Mouse (Mus musculus): Measurements from ENCODE around the gene Eml1.

The Eml1 gene

DNA sequence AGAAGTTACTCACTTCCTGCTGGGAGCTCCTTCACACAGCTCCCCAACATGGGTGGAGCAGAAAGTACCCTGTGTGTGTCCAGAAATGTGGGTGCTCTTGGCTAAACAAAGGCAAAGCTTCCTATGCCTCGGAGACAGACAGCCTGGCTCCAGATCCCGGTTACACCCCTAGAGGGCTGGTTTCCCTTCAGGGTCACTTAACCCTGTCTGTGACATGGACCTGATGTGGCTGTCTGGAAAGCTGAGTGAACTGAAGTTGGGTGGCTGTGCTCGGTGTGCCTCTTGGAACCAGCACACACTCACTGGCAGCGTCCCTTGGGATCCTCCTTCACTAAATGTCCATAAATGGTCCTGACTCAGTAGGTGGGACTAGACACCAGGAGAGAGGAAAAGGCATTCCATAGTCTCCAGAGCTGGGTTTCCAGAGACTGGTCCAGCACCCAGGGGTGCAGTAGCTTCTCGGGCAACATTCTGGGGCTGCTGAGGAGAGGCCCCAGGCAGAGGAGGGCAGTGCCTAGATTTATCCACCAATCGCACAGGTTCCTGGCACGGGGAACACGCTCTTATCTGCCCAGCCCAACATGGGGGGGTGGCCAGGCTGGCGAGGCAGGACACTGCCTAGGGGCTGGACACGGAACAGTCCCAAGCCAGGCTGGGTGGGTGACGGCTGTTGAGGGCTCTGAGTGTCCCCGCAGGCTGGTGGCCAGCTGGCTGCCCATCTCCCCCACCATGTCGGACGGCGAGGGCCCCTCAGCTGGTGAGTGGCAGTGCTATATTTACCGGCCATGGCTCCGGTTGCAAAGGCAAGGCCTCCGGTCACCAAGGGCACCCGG is at the start of gene Eml1:
TSS of gene Eml1 (plus strand) at position 362 of the 833 bp plus-strand sequence.
- DNase-seq (ENCODE audit: low spot score) = no peak

DNA sequence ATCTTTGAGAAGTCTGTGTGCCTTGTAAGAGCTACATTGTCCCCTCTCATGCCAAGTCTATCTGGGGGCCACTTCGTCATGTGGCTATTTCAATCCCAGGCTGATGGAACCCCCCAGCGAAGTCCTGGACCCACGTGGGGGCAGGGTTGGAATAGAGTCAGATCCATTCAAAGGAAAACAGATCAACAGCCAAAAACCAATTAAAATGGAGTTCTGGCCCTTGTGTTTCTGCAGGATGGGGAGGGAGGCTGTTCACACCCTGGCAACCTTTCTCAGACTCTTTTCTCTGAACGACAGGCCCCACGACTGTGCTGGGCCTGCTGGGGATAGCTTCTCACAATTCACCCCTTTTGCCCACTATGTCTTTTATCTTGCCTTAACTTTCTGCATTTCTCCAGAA is 44.4 kb upstream of the Eml1 start:
- no peak for DNase-seq (ENCODE audit: low spot score)

DNA sequence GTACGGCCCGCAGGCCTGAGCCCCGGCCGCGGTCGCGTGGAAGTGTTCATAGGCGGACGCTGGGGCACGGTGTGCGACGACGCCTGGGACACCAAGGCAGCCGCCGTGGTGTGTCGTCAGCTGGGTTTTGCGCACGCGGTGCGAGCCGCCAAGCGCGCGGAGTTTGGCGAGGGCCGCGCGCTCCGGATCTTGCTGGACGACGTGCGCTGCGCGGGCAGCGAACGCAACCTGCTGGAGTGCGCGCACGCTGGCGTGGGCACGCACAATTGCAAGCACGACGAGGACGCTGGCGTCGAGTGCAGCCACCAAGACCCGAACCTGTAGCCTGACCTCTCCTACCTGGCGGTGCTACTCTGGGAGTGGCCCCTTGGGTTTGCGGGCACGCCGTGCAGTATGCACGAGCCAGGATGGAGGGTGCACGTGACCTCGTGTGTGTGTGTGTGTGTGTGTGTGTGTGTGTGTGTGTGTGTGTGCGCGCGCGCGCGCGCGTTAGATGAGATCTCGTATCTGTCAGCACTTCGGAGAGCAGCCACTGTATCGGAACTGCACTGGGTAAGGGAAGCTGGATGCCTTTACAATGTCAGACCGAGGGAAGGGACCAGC is 42.8 kb upstream of the Eml1 start:
- peak; percentile 85 for DNase-seq (ENCODE audit: low spot score)

DNA sequence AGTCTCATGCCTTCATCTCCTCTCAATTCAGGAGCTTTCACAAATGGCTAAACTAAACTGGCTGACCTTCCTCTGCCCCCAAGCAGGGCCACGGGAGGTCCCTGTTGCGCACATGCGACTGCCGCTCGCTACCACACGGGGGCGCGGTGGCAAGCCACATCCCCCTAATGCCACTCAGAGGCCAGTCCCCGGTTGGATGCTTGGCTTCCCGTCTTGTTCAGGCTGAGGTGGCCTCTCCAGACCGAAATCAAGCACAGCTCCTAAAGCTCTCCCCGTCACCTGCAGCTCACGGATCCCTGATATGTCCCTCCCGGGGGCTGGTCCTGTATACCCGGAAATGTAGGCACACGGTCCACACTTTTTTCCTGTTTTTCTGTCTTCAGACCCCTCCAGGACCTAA is 37.7 kb upstream of the Eml1 start:
- DNase-seq (ENCODE audit: low spot score) = peak; percentile 91

DNA sequence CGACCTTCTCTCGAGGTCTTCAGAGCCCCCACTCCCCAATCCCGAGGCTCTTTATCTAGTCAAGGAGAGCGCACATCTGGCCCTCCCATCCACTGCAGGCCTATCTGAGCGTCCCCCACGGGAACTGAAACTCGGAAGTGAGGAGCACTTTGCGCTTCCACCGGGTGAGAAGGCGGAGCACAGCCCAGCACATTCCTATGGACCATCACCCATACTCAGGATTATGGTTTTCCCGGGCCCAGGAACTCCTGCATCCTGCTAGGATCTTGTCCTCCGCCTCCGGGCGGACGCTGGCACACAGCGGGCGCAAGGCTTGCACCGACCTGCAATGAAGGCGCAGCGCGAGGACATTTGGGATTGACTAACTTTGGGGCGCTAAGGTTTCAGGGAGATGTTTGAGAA is 37.3 kb upstream of the Eml1 start:
- DNase-seq (ENCODE audit: low spot score) = no peak

DNA sequence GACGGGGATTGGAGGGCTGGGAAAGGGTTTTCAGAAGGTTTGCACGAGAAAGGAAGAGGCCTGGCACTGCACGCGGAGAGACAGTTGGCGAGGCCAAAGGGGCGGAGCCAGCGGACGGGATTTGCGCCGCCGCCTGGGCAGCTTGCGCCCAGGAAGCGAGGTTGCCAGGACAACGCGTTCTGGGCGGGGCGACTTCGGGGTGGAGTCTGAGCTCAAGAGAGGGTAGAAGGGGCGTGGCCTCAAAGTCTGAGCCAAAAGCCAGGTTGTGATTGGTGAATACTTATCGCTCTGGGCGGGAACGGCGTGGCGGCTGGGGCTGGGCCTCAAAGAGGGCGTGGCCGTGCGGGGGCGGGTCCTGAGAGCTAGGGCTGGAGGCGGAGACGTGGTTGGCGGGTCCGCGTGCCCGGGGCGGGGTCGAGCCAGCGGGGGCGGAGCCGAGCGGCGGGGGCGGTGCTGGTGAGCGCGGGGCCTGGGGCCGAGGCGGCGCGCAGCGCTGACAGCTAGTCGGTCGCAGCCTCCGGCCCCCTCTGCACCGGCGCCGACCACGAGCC is 36.8 kb upstream of the Eml1 start, which contains the start of gene Cyp46a1:
TSS of gene Cyp46a1 (plus strand) at position 487 of the 551 bp plus-strand sequence.
- DNase-seq (ENCODE audit: low spot score) = peak; percentile 100

DNA sequence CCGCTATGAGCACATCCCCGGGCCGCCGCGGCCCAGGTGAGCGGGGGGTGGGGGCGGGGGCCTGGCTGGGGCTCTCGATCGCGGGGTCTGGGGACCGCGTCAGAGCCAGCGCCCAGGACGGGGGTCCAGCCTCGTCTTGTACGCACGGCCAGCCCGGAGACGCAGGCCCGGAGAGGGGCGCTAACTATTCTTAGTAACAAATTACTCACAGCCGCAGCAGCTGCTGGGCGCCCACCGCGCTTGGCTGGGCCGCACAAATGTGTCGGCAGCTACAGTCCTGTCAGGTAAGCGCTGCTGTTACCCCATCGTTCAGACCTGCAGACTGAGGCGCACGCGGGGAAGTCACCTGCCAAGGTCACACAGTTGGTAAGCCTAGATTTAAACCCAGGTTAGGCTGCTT is 36.2 kb upstream of the Eml1 start:
- no peak for DNase-seq (ENCODE audit: low spot score)

DNA sequence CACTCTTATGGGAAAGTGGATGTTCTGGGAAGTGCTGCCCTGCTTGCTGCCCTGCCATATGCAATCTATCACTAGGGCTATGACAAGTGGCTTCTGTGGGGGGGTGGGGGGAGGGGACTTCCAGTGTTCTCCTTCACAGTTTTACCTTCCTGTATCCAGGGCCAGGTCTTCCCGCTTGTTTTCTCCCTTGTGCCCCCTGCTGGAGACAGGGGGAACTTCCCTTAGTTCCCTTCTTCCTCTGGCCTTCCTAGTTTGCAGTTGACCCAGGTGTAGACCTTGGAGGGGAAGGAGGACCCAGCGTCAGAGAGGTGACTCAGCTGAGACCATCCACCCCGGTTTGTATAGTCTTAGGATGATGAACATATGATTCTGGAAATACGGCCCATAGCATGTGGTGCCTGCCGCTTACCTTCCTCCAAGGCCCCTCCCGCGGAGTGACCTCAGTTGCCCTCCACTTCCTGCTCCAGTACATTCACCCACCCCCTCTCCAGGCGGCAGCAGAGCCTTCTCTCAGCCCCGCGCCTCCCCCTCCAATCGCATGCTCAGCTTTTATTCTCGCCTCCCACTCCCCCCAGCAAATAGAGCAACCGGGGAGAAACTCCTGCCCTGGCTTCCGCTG is 32.1 kb upstream of the Eml1 start:
- no peak for DNase-seq (ENCODE audit: low spot score)

DNA sequence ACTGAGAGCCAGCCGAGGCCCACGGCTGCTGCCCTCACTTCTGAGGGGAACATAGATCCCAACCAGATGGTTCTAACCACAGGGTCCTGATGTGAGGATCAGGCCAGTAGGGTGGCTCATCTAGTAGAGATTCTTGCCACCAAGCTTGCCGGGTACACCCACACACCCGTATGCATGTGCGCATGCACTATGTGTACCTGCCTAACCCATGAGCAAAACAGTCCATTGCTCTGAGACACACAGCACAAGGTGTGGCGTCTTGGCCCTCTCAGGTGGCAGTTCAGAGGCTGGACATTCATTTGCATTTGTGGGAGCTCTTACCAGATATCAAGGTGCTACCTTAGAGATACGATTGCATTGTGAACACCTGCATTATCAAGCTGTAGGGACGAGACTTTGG is 22.6 kb upstream of the Eml1 start:
- no peak for DNase-seq (ENCODE audit: low spot score)

DNA sequence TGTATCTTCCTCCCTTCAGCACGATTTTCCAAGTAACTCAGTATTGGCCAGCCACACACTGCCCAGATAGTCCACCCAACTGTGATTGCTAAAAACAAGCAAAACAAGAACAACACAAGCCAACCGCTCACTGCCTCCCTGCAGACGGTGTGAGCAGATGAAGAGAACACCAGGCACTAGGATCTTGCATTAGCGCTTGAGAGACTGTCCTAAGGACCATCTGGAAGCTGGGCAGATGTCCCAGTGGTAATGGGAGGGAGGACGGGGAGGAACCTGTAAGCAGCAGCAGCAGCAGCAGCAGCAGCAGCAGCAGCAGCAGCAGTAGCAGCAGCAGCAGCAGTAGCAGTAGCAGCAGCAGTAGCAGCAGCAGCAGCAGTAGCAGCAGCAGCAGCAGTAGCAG is 21.7 kb upstream of the Eml1 start:
- DNase-seq (ENCODE audit: low spot score) = peak; percentile 49

DNA sequence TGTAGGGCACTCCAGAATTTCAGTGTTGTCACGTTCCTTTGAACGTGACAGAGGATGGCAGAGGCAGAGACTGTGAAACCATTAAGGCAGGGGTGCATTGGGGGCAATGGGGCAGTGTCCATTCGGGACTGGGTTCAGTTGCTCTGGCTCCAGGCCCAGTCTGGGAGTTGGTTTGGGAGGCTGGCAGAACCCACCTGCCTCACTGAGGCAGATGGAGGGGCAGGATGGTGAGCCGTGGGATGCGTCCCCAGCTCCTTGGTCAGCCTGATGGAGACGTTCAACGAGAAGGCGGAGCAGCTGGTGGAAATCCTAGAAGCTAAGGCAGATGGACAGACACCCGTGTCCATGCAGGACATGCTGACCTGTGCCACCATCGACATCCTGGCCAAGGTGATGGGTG is 19.8 kb upstream of the Eml1 start:
- DNase-seq (ENCODE audit: low spot score) = no peak

DNA sequence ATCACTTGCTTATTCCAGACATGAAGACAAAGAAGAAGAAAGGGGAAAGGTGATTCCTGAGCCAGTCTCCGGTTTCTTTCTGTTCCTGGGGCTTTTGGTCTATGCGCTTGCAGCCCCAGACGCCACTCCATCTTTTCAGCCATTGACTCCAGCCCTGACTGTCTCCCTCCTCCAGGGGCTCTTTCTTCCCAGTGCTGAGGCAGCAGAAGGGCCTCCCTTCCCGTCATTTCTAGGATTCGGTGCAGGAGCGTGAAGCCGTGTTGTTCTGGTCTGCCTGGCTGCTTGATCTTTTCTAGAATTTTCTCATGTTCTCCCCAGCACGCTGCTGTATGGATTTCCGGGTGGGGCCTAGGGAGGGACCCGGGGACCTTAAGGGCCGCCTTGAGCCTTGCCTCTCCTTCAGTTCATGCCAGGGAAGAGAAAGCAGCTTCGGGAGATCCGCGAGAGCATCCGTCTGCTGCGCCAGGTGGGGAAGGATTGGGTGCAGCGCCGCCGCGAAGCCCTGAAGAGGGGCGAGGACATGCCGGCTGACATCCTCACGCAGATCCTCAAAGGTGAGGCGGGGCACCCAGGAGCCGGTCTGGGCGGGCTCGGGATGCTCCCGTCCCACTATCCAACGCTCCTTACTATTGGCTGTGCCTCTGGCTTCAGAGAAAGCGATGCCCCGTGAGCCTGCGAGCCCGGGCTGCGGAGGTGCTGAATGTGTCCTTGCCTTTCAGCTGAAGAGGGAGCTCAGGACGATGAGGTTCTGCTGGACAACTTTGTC is 18.2 kb upstream of the Eml1 start:
- no peak for DNase-seq (ENCODE audit: low spot score)

DNA sequence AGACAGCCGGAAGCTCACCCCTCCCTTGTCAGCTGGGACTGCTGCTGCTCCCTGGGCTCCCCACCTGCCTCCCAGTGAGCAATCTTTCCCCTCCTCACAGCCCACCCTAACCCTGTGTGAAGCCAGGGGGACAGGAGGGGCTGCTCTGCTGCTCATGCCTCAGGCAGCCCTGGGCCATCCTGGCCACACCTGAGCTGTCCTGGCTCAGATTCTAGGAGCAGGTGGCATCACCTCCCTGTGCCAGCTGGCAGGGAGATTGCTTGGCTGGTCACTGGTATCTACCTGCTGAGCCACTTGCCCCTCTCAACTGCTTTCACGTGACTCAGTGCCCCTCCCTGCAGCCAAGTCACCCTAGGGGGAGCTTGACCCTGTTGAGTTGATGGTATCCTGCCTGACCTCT is 16.5 kb upstream of the Eml1 start:
- DNase-seq (ENCODE audit: low spot score) = no peak

DNA sequence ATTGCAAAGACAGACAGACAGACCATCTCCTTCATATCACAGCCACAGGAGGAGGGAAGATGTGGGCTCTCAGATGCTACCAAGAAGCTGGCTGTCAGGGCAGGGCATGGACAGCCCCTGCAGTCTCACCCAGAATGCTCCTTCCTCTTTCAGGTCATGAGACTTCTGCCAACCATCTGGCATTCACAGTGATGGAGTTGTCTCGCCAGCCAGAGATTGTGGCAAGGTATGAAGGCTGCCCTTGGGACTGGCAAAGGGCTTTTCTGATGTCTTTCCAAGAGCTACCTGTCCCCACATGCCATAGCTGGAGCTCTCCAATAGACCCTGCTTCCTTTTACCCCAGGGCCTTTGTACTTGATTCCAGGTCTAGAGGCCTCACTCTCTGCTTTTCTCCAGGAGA is 15.5 kb upstream of the Eml1 start:
- DNase-seq (ENCODE audit: low spot score) = no peak

DNA sequence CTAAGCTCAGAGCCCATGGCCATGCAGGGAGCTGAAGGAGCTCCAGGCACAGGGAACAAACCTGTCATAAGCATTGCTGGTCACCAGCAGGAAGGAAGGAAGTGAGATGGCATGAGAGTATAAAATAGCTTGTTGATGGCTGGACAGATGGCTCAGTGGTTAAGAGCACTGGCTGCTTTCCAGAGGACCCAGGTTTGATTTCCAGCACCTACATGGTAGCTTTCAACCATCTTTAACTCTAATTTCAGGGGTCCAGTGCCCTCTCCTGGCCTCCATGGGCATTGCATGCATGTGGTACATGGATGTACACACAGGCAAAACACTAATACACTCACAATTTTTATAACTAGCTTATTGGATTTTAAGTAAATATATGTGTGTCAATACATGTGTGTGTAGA is 14.8 kb upstream of the Eml1 start:
- DNase-seq (ENCODE audit: low spot score) = no peak

DNA sequence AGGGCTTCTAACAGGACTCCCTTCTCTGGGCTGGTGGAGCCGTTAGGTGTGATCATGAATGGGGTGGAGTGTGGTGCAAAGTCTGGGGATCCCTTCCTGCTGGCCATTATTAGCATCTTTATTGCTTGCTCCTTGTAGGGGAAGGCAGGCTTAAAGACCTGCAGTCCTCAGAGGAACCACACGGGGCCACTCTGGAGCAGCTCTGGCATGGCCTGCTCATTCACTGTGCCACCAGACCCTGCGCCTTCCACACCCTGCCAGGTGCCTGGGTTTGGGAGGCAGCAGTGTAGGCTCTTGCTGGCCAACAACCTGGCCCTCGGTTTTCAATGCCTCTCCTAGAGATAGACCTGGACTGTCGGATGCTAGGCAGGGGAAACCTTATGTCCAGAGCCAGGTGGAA is 7.0 kb upstream of the Eml1 start:
- peak; percentile 89 for DNase-seq (ENCODE audit: low spot score)

DNA sequence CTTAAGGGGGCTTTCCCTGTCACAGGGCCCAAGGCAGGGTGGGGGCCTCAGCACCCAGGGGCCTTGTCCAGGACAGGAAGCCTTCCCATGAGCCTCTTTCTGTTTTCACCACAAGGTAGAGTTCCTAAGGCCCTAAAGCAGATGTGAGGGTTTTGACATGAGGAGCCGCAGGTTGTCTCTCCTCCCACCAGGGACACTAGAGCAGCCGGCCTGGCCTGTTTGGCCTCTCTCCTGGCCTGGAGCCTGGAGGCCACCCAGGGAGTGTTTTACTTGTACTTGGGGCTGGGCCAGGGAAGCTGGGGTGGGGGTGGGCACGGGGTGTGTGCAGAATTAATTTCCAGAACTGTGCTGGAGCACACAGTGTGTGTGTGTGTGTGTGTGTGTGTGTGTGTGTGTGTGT is 5.4 kb upstream of the Eml1 start:
- no peak for DNase-seq (ENCODE audit: low spot score)

DNA sequence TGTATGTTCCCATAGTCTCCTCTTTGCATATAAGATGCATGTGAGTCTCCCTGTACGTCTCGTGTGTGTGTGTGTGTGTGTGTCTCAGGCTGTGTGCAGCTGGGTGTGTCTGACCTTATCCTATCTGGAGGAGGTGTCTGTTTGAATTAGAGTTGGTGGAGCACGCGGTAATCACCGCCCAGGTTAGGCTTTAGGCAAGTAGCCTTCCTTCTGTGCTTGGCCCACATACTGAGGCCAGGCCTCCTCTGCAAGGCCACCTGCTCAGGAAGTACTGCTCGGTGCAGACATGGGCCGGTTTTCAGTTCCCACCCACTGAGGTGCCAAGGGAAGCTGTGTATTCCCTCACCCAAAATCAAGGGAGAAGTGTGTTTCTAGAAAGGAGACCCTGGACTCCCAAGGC is 4.9 kb upstream of the Eml1 start:
- no peak for DNase-seq (ENCODE audit: low spot score)

DNA sequence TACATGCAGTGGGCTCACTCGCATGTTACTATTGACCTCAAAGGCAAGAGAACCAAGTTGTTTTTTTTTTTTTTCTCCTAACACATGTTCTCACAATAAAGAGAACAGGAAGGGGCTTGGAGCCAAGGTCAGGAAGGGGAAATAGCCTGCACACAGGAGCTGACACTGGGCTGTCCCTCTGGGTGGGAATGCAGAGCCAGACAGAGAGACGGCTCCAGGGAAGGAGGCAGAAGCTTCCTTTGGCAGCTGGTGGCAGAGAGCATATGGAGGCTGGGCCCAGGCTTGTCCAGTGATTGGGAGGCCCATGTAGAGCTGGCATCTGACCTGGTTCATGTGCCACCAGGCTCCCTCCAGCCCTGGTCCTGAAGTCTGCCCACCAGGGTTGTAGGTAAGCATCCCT is 2.8 kb upstream of the Eml1 start:
- no peak for DNase-seq (ENCODE audit: low spot score)

DNA sequence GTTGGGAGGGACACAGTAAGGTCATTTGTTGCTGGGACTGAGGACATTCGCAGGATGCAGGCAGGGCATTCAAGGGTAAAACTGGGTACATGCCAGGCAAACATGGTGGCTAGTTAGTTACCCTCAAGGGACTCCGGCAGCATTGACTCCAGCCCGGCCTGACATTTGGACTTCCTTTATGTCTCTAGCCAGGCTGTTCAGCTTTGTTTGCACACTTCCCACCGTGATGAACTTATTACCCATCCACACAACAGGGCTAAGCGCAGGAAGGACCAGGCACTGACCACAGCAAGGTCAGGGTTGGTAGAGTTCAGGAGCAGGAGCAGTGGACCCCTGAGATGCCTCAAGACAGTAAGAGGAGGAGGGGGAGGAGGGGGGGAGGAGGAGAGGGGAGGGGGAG is 1.8 kb upstream of the Eml1 start:
- no peak for DNase-seq (ENCODE audit: low spot score)

DNA sequence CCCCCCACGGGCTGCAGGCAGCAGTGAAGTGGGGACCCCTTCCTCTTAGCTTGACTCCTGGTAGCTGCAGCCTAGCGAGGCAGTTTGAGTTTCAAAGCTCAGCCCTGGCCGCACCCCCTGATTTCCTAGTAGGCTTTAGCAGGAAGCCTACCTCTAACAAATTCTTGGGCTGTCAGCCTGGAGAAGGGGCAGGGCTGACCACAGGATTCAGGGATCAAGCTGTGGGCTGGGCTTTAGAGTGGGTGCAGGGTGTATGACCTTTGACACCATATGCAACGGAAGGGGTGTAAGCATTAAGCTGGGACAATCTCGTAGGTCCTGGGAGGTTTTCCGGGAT is 640 bp downstream of the Eml1 start:
- DNase-seq (ENCODE audit: low spot score) = no peak

DNA sequence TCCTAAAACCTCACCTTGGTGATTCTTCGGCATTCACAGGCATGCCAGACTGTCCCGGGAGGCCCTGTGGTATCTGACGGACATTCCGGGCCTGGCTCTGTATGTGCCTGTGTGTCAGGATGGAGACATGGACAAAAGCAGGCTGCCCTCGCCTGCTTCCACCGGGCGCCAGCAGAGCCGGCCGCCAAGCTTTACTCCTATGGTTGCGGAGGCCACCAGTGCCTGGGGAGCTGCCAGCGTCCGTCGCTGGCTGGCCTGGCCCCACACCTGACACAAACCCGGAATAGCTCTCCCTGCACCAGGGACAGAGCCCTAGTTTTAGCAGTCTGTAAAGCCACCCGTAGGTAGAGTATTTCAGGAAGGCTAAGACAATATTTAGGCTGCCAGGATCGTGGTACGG is 1.5 kb downstream of the Eml1 start:
- no peak for DNase-seq (ENCODE audit: low spot score)

DNA sequence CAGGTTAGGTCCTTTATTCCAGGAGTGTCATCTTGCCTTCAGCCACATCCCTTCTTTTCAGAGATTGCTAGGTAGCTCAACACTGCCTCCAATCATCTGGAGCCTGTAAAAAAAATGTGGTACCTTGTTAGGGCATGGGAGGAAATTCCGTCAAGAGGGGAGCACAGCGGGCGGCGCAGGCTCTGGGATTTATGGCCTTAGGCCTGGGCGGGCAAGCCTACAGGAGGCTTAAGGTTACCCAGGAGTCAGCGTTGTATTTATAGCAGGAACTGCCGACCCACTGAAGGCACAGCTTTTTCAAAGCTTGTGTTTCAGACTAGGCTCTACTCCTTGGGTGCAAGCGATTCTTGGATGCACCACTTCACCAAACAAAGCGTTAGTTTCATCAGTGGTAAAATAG is 2.9 kb downstream of the Eml1 start:
- no peak for DNase-seq (ENCODE audit: low spot score)
